Mouse (Mus musculus) testis, postnatal 14 days (tissue): ENCODE measurements around the gene Rad54l.

Experiments used
- DNase-seq: peaks from one replicate; pipeline ENCODE4 v3.0.0; 2021; ENCODE audit warnings: low spot score

Rad54l gene

DNA sequence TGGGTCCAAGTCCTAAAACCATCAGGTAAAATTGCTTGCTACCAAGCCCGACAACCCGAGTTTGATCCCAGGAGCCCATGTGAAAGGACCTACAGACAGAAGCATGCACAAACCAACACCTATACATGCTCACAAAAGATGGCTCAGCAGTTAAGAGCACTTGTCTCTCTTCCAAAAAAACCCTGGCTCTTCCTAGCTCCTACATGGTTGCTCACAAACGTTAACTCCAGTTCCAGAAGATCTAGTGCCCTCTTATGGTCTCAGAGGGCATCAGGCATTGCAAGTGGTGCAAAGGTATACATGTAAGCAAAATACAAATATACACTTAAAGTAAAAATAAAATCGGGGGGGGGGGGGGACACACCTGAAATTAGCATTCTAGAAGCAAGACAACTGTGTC lies 50.3 kb downstream of the Rad54l start:
- no peak for DNase-seq

DNA sequence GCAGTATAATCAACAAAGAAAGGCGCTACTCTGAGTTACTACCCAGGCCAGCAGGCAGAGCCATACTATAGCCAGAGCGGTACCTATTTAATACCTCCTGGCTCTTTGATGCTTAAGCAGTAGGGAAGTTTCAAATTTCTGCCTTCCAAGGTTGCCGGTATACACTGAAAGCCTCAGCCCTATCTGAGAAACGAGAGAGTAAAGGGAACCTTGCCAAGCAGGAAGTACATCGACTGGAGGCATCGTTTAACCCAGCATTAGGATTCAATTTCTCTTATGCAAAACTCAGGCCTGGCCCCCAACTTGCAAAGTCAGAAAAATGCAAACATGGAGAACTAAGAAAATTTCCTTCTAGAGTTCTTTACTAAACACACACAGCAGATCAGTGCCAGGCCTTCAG lies 53.4 kb downstream of the Rad54l start:
- DNase-seq = no peak

DNA sequence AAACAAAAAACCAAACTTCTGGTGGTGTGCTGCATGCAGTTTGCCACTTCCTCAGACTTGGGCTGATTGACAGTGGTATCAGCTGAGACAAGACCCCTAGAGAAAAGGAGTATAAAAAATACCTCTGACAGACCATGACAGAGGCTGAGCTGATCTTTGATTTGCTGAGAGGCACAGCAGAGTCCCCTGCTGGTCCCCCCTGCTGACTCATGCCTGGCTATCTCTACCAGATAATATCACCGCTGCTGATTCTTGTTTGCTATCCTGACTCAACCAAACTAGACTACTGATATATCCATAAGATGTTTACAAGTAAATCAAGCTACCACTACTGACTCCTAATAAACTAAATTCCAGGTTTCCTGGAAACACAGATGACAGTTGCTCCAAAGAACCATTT lies 59.6 kb downstream of the Rad54l start:
- no peak for DNase-seq

GRCm38 (mm10) chr4:116059012-116059726 lies 64.3 kb downstream of the Rad54l start:
- DNase-seq = no peak

GRCm38 (mm10) chr4:116057559-116057958 lies 65.9 kb downstream of the Rad54l start:
- no peak for DNase-seq

DNA sequence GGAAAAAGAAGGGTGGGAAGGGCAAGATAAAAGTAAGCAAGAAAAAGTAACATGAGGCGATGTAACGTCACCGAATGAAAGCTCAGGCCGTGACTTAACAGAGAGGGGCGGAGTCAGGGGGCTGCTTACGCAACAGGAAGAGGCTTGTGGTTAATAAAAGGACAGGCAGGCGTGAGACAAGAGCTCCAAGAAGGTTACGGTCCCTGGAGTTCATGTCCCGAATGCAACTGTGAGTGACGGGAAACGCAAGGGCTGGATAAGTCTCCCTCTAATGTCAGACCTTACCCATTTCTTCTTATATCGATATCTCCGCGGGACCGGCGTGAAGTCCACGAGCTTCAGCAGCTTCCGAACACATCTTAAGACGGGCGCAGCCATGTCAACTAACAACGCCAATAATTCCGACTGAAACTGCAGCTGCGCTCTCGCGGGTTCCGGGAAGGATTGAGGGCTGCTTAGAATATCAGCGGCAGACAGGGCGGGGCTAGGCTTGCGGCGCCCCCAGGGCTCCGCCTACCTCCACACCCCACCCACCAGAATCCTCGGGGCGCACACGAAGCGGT lies 70.0 kb downstream of the Rad54l start, which contains the start of gene Nsun4:
Gene Nsun4 (minus strand): TSS at position 478 of the 563 bp plus-strand sequence.
- peak; percentile 89 for DNase-seq

GRCm38 (mm10) chr4:116052526-116053293 lies 70.8 kb downstream of the Rad54l start:
- no peak for DNase-seq

- no peak for DNase-seq
Observed at GRCm38 (mm10) chr4:116049211-116049610, 74.3 kb downstream of the Rad54l start.

GRCm38 (mm10) chr4:116048130-116048920 lies 75.2 kb downstream of the Rad54l start:
- DNase-seq = no peak

DNA sequence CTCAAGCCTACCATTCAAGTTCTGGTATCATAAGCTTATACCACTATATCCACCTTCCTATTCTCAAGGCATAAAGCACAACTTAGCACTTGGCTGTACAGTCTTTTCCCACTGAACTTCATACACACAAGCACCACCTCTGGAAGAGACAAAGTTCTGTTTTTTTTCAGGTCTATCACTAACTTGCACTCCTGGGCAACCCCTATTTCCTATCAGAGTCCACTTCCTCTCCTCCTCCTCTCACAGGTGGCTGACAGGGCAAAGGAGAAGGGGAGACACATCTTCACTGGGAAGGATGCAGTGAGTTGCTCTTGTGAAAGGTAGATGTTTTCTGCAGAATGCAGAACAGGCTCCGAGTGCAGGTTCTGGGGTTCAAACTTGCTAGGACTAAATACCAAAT lies 75.8 kb downstream of the Rad54l start:
- DNase-seq = no peak

GRCm38 (mm10) chr4:116046604-116047003 lies 76.9 kb downstream of the Rad54l start:
- no peak for DNase-seq
